Mouse (Mus musculus) cerebellum, adult 2 months (tissue): Measurements from ENCODE around the gene Mtmr1.

Experiments used
- CTCF ChIP-seq: fragments of 200-500 bp; IDR thresholded peaks from 2 replicates; pipeline ENCODE4 v1.5.1; 2011; ENCODE audit warnings: low read depth, mild to moderate bottlenecking, control low read depth, low read length, moderate library complexity, borderline replicate concordance; ENCODE audit not compliant: insufficient read depth
- POLR2A ChIP-seq: fragments of 200-500 bp; IDR thresholded peaks from 2 replicates; pipeline ENCODE4 v1.6.1; 2011; ENCODE audit warnings: low read length, control low read depth, borderline replicate concordance; ENCODE audit not compliant: insufficient read depth

DNA sequence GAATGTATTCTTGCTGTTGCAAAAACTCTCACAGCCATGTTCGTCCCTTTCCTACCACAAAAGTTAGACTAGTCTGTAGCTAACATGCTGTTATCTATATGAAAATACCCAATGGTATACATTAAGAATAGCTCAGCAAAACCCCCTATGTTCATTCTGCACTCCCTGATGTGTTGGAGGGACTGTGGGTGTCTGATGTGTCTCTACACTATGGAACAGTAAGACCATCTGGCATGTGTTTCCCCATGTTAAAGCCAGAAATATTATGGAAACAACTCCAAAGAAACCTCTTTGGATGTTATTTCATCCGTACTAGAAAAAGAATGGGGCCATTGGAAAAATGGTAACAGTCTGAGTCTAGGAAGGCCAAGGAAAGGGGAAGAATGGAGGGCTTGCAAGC, 71.0 kb downstream of the Mtmr1 start:
- no peak for TF ChIP-seq POLR2A
- TF ChIP-seq CTCF: no peak
